Mouse (Mus musculus) embryonic fibroblast, embryonic 13.5 days (primary cell): ENCODE data around the gene Zfp445.

Source experiments
- CTCF ChIP-seq: IDR thresholded peaks from 2 replicates; pipeline ENCODE4 v1.5.1; 2011; ENCODE audit warnings: mild to moderate bottlenecking, control low read depth, low read length, moderate library complexity, borderline replicate concordance; ENCODE audit not compliant: insufficient read depth
- POLR2A ChIP-seq: IDR thresholded peaks from 2 replicates; pipeline ENCODE4 v1.6.1; 2011; ENCODE audit warnings: low read depth, mild to moderate bottlenecking, control low read depth, low read length, moderate library complexity

GRCm38 (mm10) chr9:122856716-122857115 is 9.1 kb downstream of the Zfp445 start:
- no peak for TF ChIP-seq CTCF
- TF ChIP-seq POLR2A: no peak
